Mouse (Mus musculus) midbrain, embryonic 11.5 days (tissue): ENCODE results near the gene St6galnac1. TPM values are rescaled to one million over a fixed set of nuclear protein-coding genes. Genes with fewer than 3 reads are reported as not detected.
"Not testable (repeated sequence)": the region's sequence is repeated elsewhere in the genome, so short reads cannot be mapped to it uniquely, and the experiment has no call there.

Source experiments
- ATAC-seq: fragments of 200-750 bp; cut with Nextera tagmentation; 2 replicates; pipeline ENCODE4 v1.8.0; 2017; ENCODE audit warnings: moderate TSS enrichment, moderate library complexity; ENCODE audit not compliant: low FRiP score
- DNase-seq: peaks from one replicate; pipeline ENCODE4 v3.0.0; 2015; ENCODE audit warnings: low spot score; ENCODE audit errors: missing footprints
- H3K27ac ChIP-seq: fragments of 300-500 bp; sonication (generic); 2 replicates; pipeline ENCODE4 v1.5.1; 2014; ENCODE audit warnings: low read depth, low read length
- H3K27me3 ChIP-seq: fragments of 300-500 bp; sonication (generic); 2 replicates; pipeline ENCODE4 v1.6.1; 2014; ENCODE audit warnings: mild to moderate bottlenecking, low read length, moderate library complexity, mixed read lengths; ENCODE audit not compliant: control insufficient read depth, insufficient read depth
- H3K36me3 ChIP-seq: fragments of 300-500 bp; sonication (generic); 2 replicates; pipeline ENCODE4 v1.6.1; 2014; ENCODE audit warnings: mild to moderate bottlenecking, low read length, moderate library complexity, mixed read lengths; ENCODE audit not compliant: control insufficient read depth, insufficient read depth
- H3K4me1 ChIP-seq: fragments of 300-500 bp; sonication (generic); 2 replicates; pipeline ENCODE4 v1.6.1; 2014; ENCODE audit warnings: low read length; ENCODE audit not compliant: control insufficient read depth, insufficient read depth
- H3K4me2 ChIP-seq: fragments of 300-500 bp; sonication (generic); 2 replicates; pipeline ENCODE4 v1.6.1; 2014; ENCODE audit warnings: mild to moderate bottlenecking, moderate library complexity
- H3K4me3 ChIP-seq: fragments of 300-500 bp; sonication (generic); 2 replicates; pipeline ENCODE4 v1.5.1; 2014; ENCODE audit warnings: low read depth, low read length
- H3K9ac ChIP-seq: fragments of 300-500 bp; sonication (generic); 2 replicates; pipeline ENCODE4 v1.6.1; 2014; ENCODE audit warnings: low read length
- H3K9me3 ChIP-seq: fragments of 300-500 bp; sonication (generic); 2 replicates; pipeline ENCODE4 v1.6.1; 2016; ENCODE audit warnings: low read length; ENCODE audit not compliant: control insufficient read depth
- WGBS: fragments of 180-500 bp; shearing (Covaris S2); extraction: QIAGEN DNeasy Blood & Tissue Kit; methylation state at CpG from one replicate; pipeline ENCODE4 v1.1.7; 2014; 5-methylcytosine and 5-hydroxymethylcytosine counted together
- polyA plus RNA-seq: library from polyadenylated mRNA; unstranded; fragments of >200 nt; fragmentation: Nextera tagmentation; extraction: Ambion mirVana; gene quantifications from 2 replicates; pipeline ENCODE4 v1.2.1, GENCODE M21; 2014

Gene St6galnac1
- polyA plus RNA-seq, 1 experiment from 2014 or later: not detected

GRCm38 (mm10) chr11:116746822-116747221, 28.5 kb downstream of the St6galnac1 start:
- not testable (repeated sequence) for ATAC-seq, H3K27ac ChIP-seq, H3K9ac ChIP-seq, H3K27me3 ChIP-seq, H3K4me3 ChIP-seq, H3K36me3 ChIP-seq, H3K4me2 ChIP-seq, H3K4me1 ChIP-seq, H3K9me3 ChIP-seq, DNase-seq
- 92% methylated on average over 3 of the region's 3 CpGs for WGBS

DNA sequence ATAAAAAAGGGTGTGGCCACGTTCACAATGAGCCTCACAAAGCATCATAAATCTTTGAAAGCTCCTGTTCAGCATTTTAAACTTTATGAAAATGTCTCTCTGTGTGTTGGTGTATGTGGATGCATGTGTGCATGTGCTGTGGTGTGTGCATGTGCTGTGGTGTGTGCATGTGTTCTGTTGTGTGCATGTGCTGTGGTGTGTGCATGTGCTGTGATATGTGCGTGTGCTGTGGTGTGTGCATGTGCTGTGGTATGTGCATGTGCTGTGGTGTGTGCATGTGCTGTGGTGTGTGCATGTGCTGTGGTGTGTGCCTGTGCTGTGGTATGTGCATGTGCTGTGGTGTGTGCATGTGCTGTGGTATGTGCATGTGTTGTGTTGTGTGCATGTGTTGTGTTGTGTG, 29.9 kb downstream of the St6galnac1 start:
- not testable (repeated sequence) for H3K27ac ChIP-seq, H3K27me3 ChIP-seq, H3K36me3 ChIP-seq, H3K4me1 ChIP-seq, H3K4me3 ChIP-seq, H3K9ac ChIP-seq, H3K4me2 ChIP-seq, ATAC-seq, DNase-seq, H3K9me3 ChIP-seq
- 74% methylated on average over 2 of the region's 2 CpGs for WGBS

GRCm38 (mm10) chr11:116738411-116738810, 36.9 kb downstream of the St6galnac1 start:
- H3K4me1 ChIP-seq: no peaks in the 10 kb centered on the region
- H3K9me3 ChIP-seq: no peaks in the 10 kb centered on the region
- H3K27me3 ChIP-seq: no peaks in the 10 kb centered on the region
- no peak for DNase-seq
- no peak overlapping the region for H3K9ac ChIP-seq
- no peak overlapping the region for H3K27ac ChIP-seq
- H3K4me3 ChIP-seq: no peak overlapping the region
- WGBS: 48% methylated on average over 11 of the region's 11 CpGs
- H3K36me3 ChIP-seq: no peaks in the 10 kb centered on the region
- ATAC-seq: no peak
- H3K4me2 ChIP-seq: no peak overlapping the region

DNA sequence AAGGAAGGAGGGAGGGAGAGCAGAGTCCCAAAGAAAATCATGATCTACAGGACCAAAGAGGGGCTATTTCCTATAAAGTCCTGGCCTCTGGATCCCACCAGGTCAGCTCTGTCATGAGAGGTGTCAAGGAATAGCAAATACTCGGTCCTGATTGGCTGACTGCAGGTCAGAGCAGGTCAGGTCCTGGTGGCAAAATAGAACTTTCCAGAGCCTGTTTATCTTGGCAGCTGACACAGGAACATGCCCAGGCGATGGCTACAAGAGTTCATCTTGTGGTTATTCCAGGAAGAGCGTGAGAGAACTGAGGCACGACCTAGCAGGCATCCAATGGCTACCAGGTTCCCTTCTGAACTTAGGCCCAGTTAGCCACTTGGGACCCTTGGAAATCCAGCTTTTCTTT, 42.8 kb downstream of the St6galnac1 start:
- Histone ChIP-seq H3K4me3 (no peak overlapping the region), H3K4me1 (no peaks in the 10 kb centered on the region), H3K9me3 (no peaks in the 10 kb centered on the region), H3K9ac (no peak overlapping the region), H3K4me2 (no peak overlapping the region), H3K27me3 (no peaks in the 10 kb centered on the region), H3K27ac (no peak overlapping the region), H3K36me3 (no peaks in the 10 kb centered on the region)
- DNase-seq (no peak), ATAC-seq (no peak)
- 89% methylated on average over 4 of the region's 4 CpGs for WGBS

GRCm38 (mm10) chr11:116731060-116731580, 44.2 kb downstream of the St6galnac1 start:
- ATAC-seq, H3K27me3 ChIP-seq, H3K27ac ChIP-seq, H3K4me3 ChIP-seq, DNase-seq, H3K4me1 ChIP-seq, H3K4me2 ChIP-seq, H3K9me3 ChIP-seq, H3K36me3 ChIP-seq, H3K9ac ChIP-seq: not testable (repeated sequence)
- 93% methylated on average over 6 of the region's 6 CpGs for WGBS

DNA sequence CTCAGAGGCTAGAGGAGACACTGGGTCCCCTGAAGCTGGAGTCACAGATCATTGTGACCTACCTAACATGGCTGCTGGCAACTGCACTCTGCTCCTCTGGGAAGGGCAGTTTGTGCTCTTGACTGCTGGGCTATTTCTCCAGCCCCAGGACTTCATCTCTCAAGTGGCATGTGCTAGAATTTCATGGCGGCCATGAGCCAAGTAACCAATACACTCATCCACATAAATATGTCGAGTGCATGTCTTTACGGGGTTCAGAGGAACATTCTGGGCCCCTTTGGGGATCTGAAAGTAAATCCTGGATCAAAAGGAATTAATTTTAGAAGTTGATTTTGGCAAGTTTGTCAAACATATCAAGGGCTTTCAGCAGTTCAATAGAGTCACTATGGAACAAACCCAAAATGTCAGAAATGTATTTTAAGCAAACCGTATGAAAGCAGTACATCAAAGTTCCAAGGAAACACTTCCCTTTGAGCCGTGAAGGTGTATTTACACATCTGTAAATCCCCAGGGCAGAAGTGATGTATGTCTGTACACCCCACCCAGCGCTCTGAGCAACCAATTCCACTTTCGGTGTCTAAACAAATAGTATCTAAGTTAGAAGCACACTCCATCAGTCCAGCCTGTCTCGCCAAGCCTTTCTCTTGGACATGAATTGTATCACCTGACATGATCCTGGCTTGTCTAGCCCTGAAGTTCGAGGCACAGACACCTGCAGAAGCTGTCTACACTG, 45.9 kb downstream of the St6galnac1 start:
- no peaks in the 10 kb centered on the region for H3K4me1 ChIP-seq
- H3K36me3 ChIP-seq: no peaks in the 10 kb centered on the region
- no peak overlapping the region for H3K4me2 ChIP-seq
- 89% methylated on average over 9 of the region's 9 CpGs for WGBS
- no peak overlapping the region for H3K27ac ChIP-seq
- H3K27me3 ChIP-seq: no peaks in the 10 kb centered on the region
- H3K9ac ChIP-seq: no peak overlapping the region
- H3K9me3 ChIP-seq: no peaks in the 10 kb centered on the region
- H3K4me3 ChIP-seq: no peak overlapping the region
- ATAC-seq (no peak), DNase-seq (peak; percentile 33)

DNA sequence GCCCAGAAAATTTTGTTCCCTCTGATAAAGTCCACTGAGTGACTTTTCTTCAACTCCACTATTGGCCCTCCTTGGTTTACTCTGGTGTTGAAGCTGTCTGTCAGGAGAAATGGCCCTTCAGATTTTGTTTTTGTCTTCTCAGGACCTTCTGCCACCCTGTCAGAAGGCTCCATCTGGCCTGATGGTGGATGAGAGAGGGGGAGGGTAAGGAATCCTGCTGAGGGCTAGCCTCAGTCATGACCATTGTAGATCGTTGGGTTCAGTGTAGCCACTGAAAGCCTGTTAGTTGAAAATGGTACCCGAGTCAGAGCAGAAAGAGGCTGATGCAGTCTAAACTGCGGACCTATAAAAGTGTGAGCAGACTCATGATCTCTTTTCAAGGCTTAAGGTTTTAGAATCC, 49.2 kb downstream of the St6galnac1 start:
- Histone ChIP-seq H3K9ac (no peak overlapping the region), H3K4me2 (no peak overlapping the region), H3K27ac (no peak overlapping the region), H3K27me3 (no peaks in the 10 kb centered on the region), H3K4me1 (no peaks in the 10 kb centered on the region), H3K9me3 (no peaks in the 10 kb centered on the region), H3K36me3 (no peaks in the 10 kb centered on the region), H3K4me3 (no peak overlapping the region)
- ATAC-seq: no peak
- 77% methylated on average over 3 of the region's 3 CpGs for WGBS
- no peak for DNase-seq

DNA sequence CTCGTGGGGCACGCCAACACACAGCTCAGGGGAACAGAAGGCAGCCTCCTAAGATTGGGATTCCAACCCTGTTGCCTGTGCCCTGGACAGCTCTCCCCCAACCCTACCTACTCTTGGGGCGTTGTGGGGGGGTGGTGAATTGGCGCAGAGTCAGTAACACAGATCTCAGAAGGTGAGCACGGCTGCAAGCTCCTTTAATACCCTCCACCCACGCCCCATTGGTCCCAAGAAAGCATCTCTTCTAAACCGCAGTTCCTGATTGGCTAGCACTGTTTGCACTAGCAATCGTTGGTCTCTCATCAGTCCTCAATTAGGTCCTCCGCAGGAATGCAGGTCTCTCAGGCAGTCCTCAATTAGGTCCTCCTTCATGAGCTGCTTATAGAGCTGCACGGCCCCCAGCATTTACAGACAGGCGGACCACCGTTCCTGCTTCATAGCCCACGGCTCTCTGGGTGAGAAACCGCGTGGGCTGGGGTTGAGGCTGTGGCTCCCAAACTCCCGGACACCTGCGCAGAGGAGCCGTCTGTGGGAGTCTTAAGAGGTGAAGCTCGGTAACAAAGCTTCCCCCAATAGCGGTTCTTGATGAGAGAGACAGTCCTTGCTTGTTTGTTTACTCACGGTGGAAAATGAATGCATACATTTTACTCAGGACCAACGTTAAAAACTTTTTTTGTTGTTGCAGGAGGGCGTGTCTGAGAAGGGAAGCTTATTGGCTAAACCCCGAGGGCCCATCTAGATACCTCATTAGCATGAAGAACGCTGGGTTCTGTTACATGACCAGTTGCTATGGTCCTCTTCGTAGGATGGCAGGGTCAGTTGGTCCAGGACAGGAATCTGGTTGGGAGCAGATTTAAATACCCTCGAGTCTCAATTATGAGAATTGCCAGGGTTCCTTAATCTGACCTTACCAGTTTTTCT, 50.0 kb downstream of the St6galnac1 start:
- H3K9me3 ChIP-seq: no peaks in the 10 kb centered on the region
- peak; percentile 62 for ATAC-seq
- no peaks in the 10 kb centered on the region for H3K27me3 ChIP-seq
- H3K4me2 ChIP-seq: peak overlapping the region; percentile 27
- DNase-seq: peak; percentile 91
- WGBS: 40% methylated on average over 27 of the region's 27 CpGs
- no peaks in the 10 kb centered on the region for H3K36me3 ChIP-seq
- H3K4me1 ChIP-seq: no peaks in the 10 kb centered on the region
- peak overlapping the region; percentile 18 for H3K4me3 ChIP-seq
- H3K9ac ChIP-seq: peak overlapping the region; percentile 27
- no peak overlapping the region for H3K27ac ChIP-seq

DNA sequence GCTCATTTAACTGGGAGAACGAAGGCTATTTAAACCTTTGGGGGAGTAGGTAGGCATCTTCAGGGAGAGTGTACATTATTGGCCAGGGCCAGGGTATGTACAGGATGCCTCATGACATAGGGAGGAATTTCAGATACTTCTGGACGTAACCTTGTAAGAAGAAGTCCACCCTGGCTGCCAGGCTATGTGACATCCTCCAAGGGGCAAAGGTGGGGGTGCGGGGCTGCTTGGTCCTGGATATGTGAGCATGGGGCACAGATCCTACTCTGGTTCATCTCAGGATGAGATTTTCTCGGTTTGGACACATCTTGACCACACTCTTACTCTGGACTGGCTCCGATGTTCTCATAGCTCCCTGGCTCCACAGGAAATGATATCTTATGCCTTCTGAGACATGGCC, 52.2 kb downstream of the St6galnac1 start:
- Histone ChIP-seq H3K9ac (no peak overlapping the region), H3K4me1 (no peaks in the 10 kb centered on the region), H3K9me3 (no peaks in the 10 kb centered on the region), H3K4me3 (no peak overlapping the region), H3K27ac (no peak overlapping the region), H3K4me2 (no peak overlapping the region), H3K36me3 (no peaks in the 10 kb centered on the region), H3K27me3 (no peaks in the 10 kb centered on the region)
- WGBS: 92% methylated on average over 5 of the region's 5 CpGs
- DNase-seq (peak; percentile 79), ATAC-seq (no peak)
